Mouse (Mus musculus): Measurements from ENCODE around the gene Gm49359. TPM values are rescaled to one million over a fixed set of nuclear protein-coding genes. Genes with fewer than 3 reads are reported as not detected.
"Not testable (repeated sequence)": the region's sequence is repeated elsewhere in the genome, so short reads cannot be mapped to it uniquely, and the experiment has no call there.

Gm49359 gene
- total RNA-seq (2018; cell fraction: chromatin; rRNA removed) = 10 to 100 TPM; 20.3 to 83.9 (median 49.4) TPM
- total RNA-seq (2018; cell fraction: cytosol; rRNA removed) = 10 to 100 TPM in 16 of 26 experiments, 1 to 10 TPM in 10; 5.1 to 15.1 (median 11.3) TPM
- 10 to 100 TPM in 25 of 26 experiments, 1 to 10 TPM in 1; 8.0 to 52.1 (median 29.2) TPM for total RNA-seq (2018; cell fraction: nucleus; rRNA removed)
- 9.2 to 24.7 TPM (median 10.8 TPM) in 3 replicates for polyA plus RNA-seq (2018)

- WGBS (ENCODE audit: missing documents) = 3% methylated on average over 27 of the region's 28 CpGs
- not testable (repeated sequence) for H3K36me3 ChIP-seq (ENCODE audit: inconsistent target)
Measured at GRCm38 (mm10) chr13:62466424-62467334, at the start of gene Gm49359. TSS of gene Gm49359 (minus strand) at chr13:62466832.

GRCm38 (mm10) chr13:62510641-62511420 is 44.2 kb upstream of the Gm49359 start:
- not testable (repeated sequence) for H3K79me2 ChIP-seq (ENCODE audit: inconsistent target); H3K27ac ChIP-seq; H3K36me3 ChIP-seq (ENCODE audit: inconsistent target); H3K4me3 ChIP-seq (ENCODE audit: inconsistent target)
- 90% methylated on average over 1 of the region's 1 CpGs for WGBS (ENCODE audit: missing documents)

More at GRCm38 (mm10) chr13:62466424-62467334, at the start of gene Gm49359:
- peaks cover 40% of the 10 kb centered on the region for H3K79me2 ChIP-seq (ENCODE audit: inconsistent target)
- peak within 1 kb of the TSS; percentile 69 for H3K4me3 ChIP-seq (ENCODE audit: inconsistent target)
- peak within 1 kb of the TSS; percentile 67 for H3K27ac ChIP-seq

GRCm38 (mm10) chr13:62472661-62473060 is 6.0 kb upstream of the Gm49359 start:
- not testable (repeated sequence) for H3K36me3 ChIP-seq (ENCODE audit: inconsistent target); H3K27ac ChIP-seq; H3K4me3 ChIP-seq (ENCODE audit: inconsistent target); H3K79me2 ChIP-seq (ENCODE audit: inconsistent target)
- WGBS (ENCODE audit: missing documents) = 88% methylated on average over 7 of the region's 8 CpGs

GRCm38 (mm10) chr13:62469947-62470346 is 3.3 kb upstream of the Gm49359 start:
- H3K4me3 ChIP-seq (ENCODE audit: inconsistent target); H3K27ac ChIP-seq; H3K36me3 ChIP-seq (ENCODE audit: inconsistent target): not testable (repeated sequence)
- H3K79me2 ChIP-seq (ENCODE audit: inconsistent target) = peaks cover 10% of the 10 kb centered on the region

Other genes starting within 250 kb of the Gm49359 start
- gene Gm3604, start 83.7 kb downstream of the Gm49359 start, polyA plus RNA-seq (2018) = 2.1 to 7.0 TPM (median 3.7 TPM) in 3 replicates
- gene Zfp935, start 91.7 kb upstream of the Gm49359 start, polyA plus RNA-seq (2018) = not detected in 3 replicates
- 4.4 to 8.6 TPM (median 7.2 TPM) in 3 replicates for gene Zfp934, start 104.4 kb upstream of the Gm49359 start, polyA plus RNA-seq (2018)
- 0.79 to 2.9 TPM (median 2.0 TPM) in 3 replicates for gene 6720489N17Rik, start 157.3 kb upstream of the Gm49359 start, polyA plus RNA-seq (2018)

Data from macrophage (primary cell).